Mouse (Mus musculus): ENCODE results near the gene Mknk2. TPM values are rescaled to one million over a fixed set of nuclear protein-coding genes. Genes with fewer than 3 reads are reported as not detected.

Mknk2 gene
- polyA plus RNA-seq, 1 experiment from 2014 or later = 71.3 TPM

GRCm38 (mm10) chr10:80620796-80621689 is 56.9 kb downstream of the Mknk2 start:
- H3K36me3 ChIP-seq (ENCODE audit: control insufficient read depth, insufficient read depth, low read length) = no peaks in the 10 kb centered on the region; the same call in 1 of the 2 replicates
- H3K4me3 ChIP-seq (ENCODE audit: low read depth, low read length) = peak overlapping the region; percentile 86
- 52% methylated on average over 16 of the region's 16 CpGs for WGBS
- no peaks in the 10 kb centered on the region for H3K9me3 ChIP-seq (ENCODE audit: control insufficient read depth, low read depth, low read length)
- peak overlapping the region; percentile 95 for H3K27ac ChIP-seq (ENCODE audit: low read length)
- no peaks in the 10 kb centered on the region for H3K27me3 ChIP-seq (ENCODE audit: control insufficient read depth, insufficient read depth, low read length)
- peak overlapping the region; percentile 62 for H3K4me2 ChIP-seq (replicated peaks; ENCODE audit: low read depth, low read length)
- peaks cover 13% of the 10 kb centered on the region for H3K4me1 ChIP-seq (ENCODE audit: control insufficient read depth, insufficient read depth, low read length)
- peak overlapping the region; percentile 33; the same call in 1 of the 2 replicates for H3K9ac ChIP-seq (replicated peaks; ENCODE audit: low read depth, low read length)
- ATAC-seq (ENCODE audit: insufficient number of reproducible peaks, insufficient read depth, low FRiP score, low read depth) = no peak

- H3K9me3 ChIP-seq (ENCODE audit: control insufficient read depth, low read depth, low read length) = no peaks in the 10 kb centered on the region
- peaks cover 6% of the 10 kb centered on the region for H3K36me3 ChIP-seq (ENCODE audit: control insufficient read depth, insufficient read depth, low read length)
- no peak overlapping the region for H3K4me2 ChIP-seq (replicated peaks; ENCODE audit: low read depth, low read length)
- no peak overlapping the region for H3K27ac ChIP-seq (ENCODE audit: low read length)
- no peak overlapping the region for H3K4me3 ChIP-seq (ENCODE audit: low read depth, low read length)
- ATAC-seq (ENCODE audit: insufficient number of reproducible peaks, insufficient read depth, low FRiP score, low read depth) = no peak
- no peaks in the 10 kb centered on the region for H3K27me3 ChIP-seq (ENCODE audit: control insufficient read depth, insufficient read depth, low read length)
- 85% methylated on average over 9 of the region's 9 CpGs for WGBS
- peaks cover 13% of the 10 kb centered on the region for H3K4me1 ChIP-seq (ENCODE audit: control insufficient read depth, insufficient read depth, low read length)
- no peak overlapping the region for H3K9ac ChIP-seq (replicated peaks; ENCODE audit: low read depth, low read length)
Measured at GRCm38 (mm10) chr10:80620365-80620764, 57.5 kb downstream of the Mknk2 start.

GRCm38 (mm10) chr10:80619465-80620244 is 58.3 kb downstream of the Mknk2 start:
- WGBS = 26% methylated on average over 8 of the region's 8 CpGs
- no peak overlapping the region for H3K9ac ChIP-seq (replicated peaks; ENCODE audit: low read depth, low read length)
- no peak overlapping the region for H3K4me3 ChIP-seq (ENCODE audit: low read depth, low read length)
- no peak overlapping the region for H3K4me2 ChIP-seq (replicated peaks; ENCODE audit: low read depth, low read length)
- H3K4me1 ChIP-seq (ENCODE audit: control insufficient read depth, insufficient read depth, low read length) = peaks cover 13% of the 10 kb centered on the region
- peaks cover 12% of the 10 kb centered on the region for H3K36me3 ChIP-seq (ENCODE audit: control insufficient read depth, insufficient read depth, low read length)
- no peak for ATAC-seq (ENCODE audit: insufficient number of reproducible peaks, insufficient read depth, low FRiP score, low read depth)
- H3K27ac ChIP-seq (ENCODE audit: low read length) = no peak overlapping the region
- no peaks in the 10 kb centered on the region for H3K27me3 ChIP-seq (ENCODE audit: control insufficient read depth, insufficient read depth, low read length)
- H3K9me3 ChIP-seq (ENCODE audit: control insufficient read depth, low read depth, low read length) = no peaks in the 10 kb centered on the region

GRCm38 (mm10) chr10:80618181-80618580 is 59.7 kb downstream of the Mknk2 start:
- Histone ChIP-seq H3K9ac (replicated peaks; ENCODE audit: low read depth, low read length) (no peak overlapping the region), H3K27me3 (ENCODE audit: control insufficient read depth, insufficient read depth, low read length) (no peaks in the 10 kb centered on the region), H3K9me3 (ENCODE audit: control insufficient read depth, low read depth, low read length) (no peaks in the 10 kb centered on the region), H3K36me3 (ENCODE audit: control insufficient read depth, insufficient read depth, low read length) (peaks cover 26% of the 10 kb centered on the region), H3K4me3 (ENCODE audit: low read depth, low read length) (no peak overlapping the region), H3K27ac (ENCODE audit: low read length) (no peak overlapping the region), H3K4me1 (ENCODE audit: control insufficient read depth, insufficient read depth, low read length) (peaks cover 4% of the 10 kb centered on the region; the same call in 1 of the 2 replicates), H3K4me2 (replicated peaks; ENCODE audit: low read depth, low read length) (no peak overlapping the region)
- no peak for ATAC-seq (ENCODE audit: insufficient number of reproducible peaks, insufficient read depth, low FRiP score, low read depth)
- WGBS = 83% methylated on average over 9 of the region's 9 CpGs

Other genes with a start within 250 kb of the Mknk2 start
- 107 and 108 TPM in 2 replicates for gene Tcf3, start 244.5 kb downstream of the Mknk2 start, polyA plus RNA-seq (2014; fragmentation: Nextera tagmentation; extraction: Ambion mirVana)
- 0.25 and 0.53 TPM in 2 replicates for gene Onecut3, start 183.3 kb downstream of the Mknk2 start, polyA plus RNA-seq (2014; fragmentation: Nextera tagmentation; extraction: Ambion mirVana)
- gene Atp8b3, start 139.0 kb downstream of the Mknk2 start, polyA plus RNA-seq (2014; fragmentation: Nextera tagmentation; extraction: Ambion mirVana) = 0.11 and 0.25 TPM in 2 replicates
- 22.9 and 24.3 TPM in 2 replicates for gene Rexo1, start 116.6 kb downstream of the Mknk2 start, polyA plus RNA-seq (2014; fragmentation: Nextera tagmentation; extraction: Ambion mirVana)
- gene Klf16, start 100.8 kb downstream of the Mknk2 start, polyA plus RNA-seq (2014; fragmentation: Nextera tagmentation; extraction: Ambion mirVana) = 8.1 and 8.4 TPM in 2 replicates
- 89.7 and 104 TPM in 2 replicates for gene Abhd17a, start 87.8 kb downstream of the Mknk2 start, polyA plus RNA-seq (2014; fragmentation: Nextera tagmentation; extraction: Ambion mirVana)
- gene Scamp4, start 75.2 kb downstream of the Mknk2 start, polyA plus RNA-seq (2014; fragmentation: Nextera tagmentation; extraction: Ambion mirVana) = 95.9 and 106 TPM in 2 replicates
- 7.7 and 7.9 TPM in 2 replicates for gene Adat3, start 75.2 kb downstream of the Mknk2 start, polyA plus RNA-seq (2014; fragmentation: Nextera tagmentation; extraction: Ambion mirVana)
- gene Gm49322, start 72.1 kb downstream of the Mknk2 start, polyA plus RNA-seq (2014; fragmentation: Nextera tagmentation; extraction: Ambion mirVana) = 1.5 and 2.3 TPM in 2 replicates
- gene Csnk1g2, start 55.3 kb downstream of the Mknk2 start, polyA plus RNA-seq (2014; fragmentation: Nextera tagmentation; extraction: Ambion mirVana) = 43.5 and 67.4 TPM in 2 replicates
- gene Btbd2, start 21.0 kb downstream of the Mknk2 start, polyA plus RNA-seq (2014; fragmentation: Nextera tagmentation; extraction: Ambion mirVana) = 46.3 and 64.2 TPM in 2 replicates
- 47.9 and 51.1 TPM in 2 replicates for gene Mob3a, start 23.9 kb upstream of the Mknk2 start, polyA plus RNA-seq (2014; fragmentation: Nextera tagmentation; extraction: Ambion mirVana)
- 16.7 and 18.4 TPM in 2 replicates for gene Izumo4, start 24.1 kb upstream of the Mknk2 start, polyA plus RNA-seq (2014; fragmentation: Nextera tagmentation; extraction: Ambion mirVana)
- 81.7 and 85.8 TPM in 2 replicates for gene Ap3d1, start 64.2 kb upstream of the Mknk2 start, polyA plus RNA-seq (2014; fragmentation: Nextera tagmentation; extraction: Ambion mirVana)
- gene Dot1l, start 77.1 kb upstream of the Mknk2 start, polyA plus RNA-seq (2014; fragmentation: Nextera tagmentation; extraction: Ambion mirVana) = 24.5 and 25.8 TPM in 2 replicates
- 77.7 and 81.8 TPM in 2 replicates for gene Sf3a2, start 120.1 kb upstream of the Mknk2 start, polyA plus RNA-seq (2014; fragmentation: Nextera tagmentation; extraction: Ambion mirVana)
- 110 and 116 TPM in 2 replicates for gene Plekhj1, start 120.5 kb upstream of the Mknk2 start, polyA plus RNA-seq (2014; fragmentation: Nextera tagmentation; extraction: Ambion mirVana)
- gene Amh, start 127.1 kb upstream of the Mknk2 start, polyA plus RNA-seq (2014; fragmentation: Nextera tagmentation; extraction: Ambion mirVana) = not detected in 2 replicates
- gene Jsrp1, start 135.4 kb upstream of the Mknk2 start, polyA plus RNA-seq (2014; fragmentation: Nextera tagmentation; extraction: Ambion mirVana) = 0.45 and 1.4 TPM in 2 replicates
- gene Oaz1, start 148.5 kb upstream of the Mknk2 start, polyA plus RNA-seq (2014; fragmentation: Nextera tagmentation; extraction: Ambion mirVana) = 1,724 and 1,898 TPM in 2 replicates
- gene Lingo3, start 165.9 kb upstream of the Mknk2 start, polyA plus RNA-seq (2014; fragmentation: Nextera tagmentation; extraction: Ambion mirVana) = 0.07 and 0.23 TPM in 2 replicates
- 321 and 361 TPM in 2 replicates for gene Lsm7, start 177.1 kb upstream of the Mknk2 start, polyA plus RNA-seq (2014; fragmentation: Nextera tagmentation; extraction: Ambion mirVana)
- gene Sppl2b, start 177.2 kb upstream of the Mknk2 start, polyA plus RNA-seq (2014; fragmentation: Nextera tagmentation; extraction: Ambion mirVana) = 31.9 and 33.0 TPM in 2 replicates
- gene Tmprss9, start 193.7 kb upstream of the Mknk2 start, polyA plus RNA-seq (2014; fragmentation: Nextera tagmentation; extraction: Ambion mirVana) = 0.07 TPM in 1 of 2 replicates, not detected in the other
- gene Timm13, start 222.9 kb upstream of the Mknk2 start, polyA plus RNA-seq (2014; fragmentation: Nextera tagmentation; extraction: Ambion mirVana) = 340 and 345 TPM in 2 replicates
- 12.1 and 14.6 TPM in 2 replicates for gene Lmnb2, start 240.1 kb upstream of the Mknk2 start, polyA plus RNA-seq (2014; fragmentation: Nextera tagmentation; extraction: Ambion mirVana)

Data from stomach, embryonic 14.5 days (tissue).